Mouse (Mus musculus) kidney, adult 18-20 months (tissue): ENCODE results near the gene Cep350.

ENCODE experiments used
- DNase-seq: peaks from one replicate; pipeline ENCODE4 v3.0.0; 2021

Gene Cep350

GRCm38 (mm10) chr1:155973068-155973718, at the start of gene Cep350:
Gene Cep350, minus strand, starts transcription at chr1:155973255.
- peak; percentile 96 for DNase-seq

GRCm38 (mm10) chr1:156020402-156020801, 47.3 kb upstream of the Cep350 start:
- DNase-seq: no peak

GRCm38 (mm10) chr1:156019800-156020199, 46.7 kb upstream of the Cep350 start:
- DNase-seq: no peak

- no peak for DNase-seq
Measured at GRCm38 (mm10) chr1:156009003-156009402, 35.9 kb upstream of the Cep350 start.

GRCm38 (mm10) chr1:156005906-156006305, 32.9 kb upstream of the Cep350 start:
- no peak for DNase-seq

GRCm38 (mm10) chr1:156003201-156003935, 30.3 kb upstream of the Cep350 start:
- peak; percentile 65 for DNase-seq

- no peak for DNase-seq
Measured at GRCm38 (mm10) chr1:156002366-156002765, 29.3 kb upstream of the Cep350 start.

GRCm38 (mm10) chr1:155995612-155996011, 22.6 kb upstream of the Cep350 start:
- no peak for DNase-seq

- DNase-seq: no peak
Measured at GRCm38 (mm10) chr1:155994524-155994923, 21.5 kb upstream of the Cep350 start.

- DNase-seq: no peak
Measured at GRCm38 (mm10) chr1:155990391-155990790, 17.3 kb upstream of the Cep350 start.

GRCm38 (mm10) chr1:155989387-155989786, 16.3 kb upstream of the Cep350 start:
- no peak for DNase-seq

GRCm38 (mm10) chr1:155987625-155988024, 14.6 kb upstream of the Cep350 start:
- no peak for DNase-seq

GRCm38 (mm10) chr1:155974931-155975330, 1.9 kb upstream of the Cep350 start:
- DNase-seq: no peak

GRCm38 (mm10) chr1:155973719-155974379, 794 bp upstream of the Cep350 start:
- peak; percentile 37 for DNase-seq

- no peak for DNase-seq
Measured at GRCm38 (mm10) chr1:155972146-155973067, 648 bp downstream of the Cep350 start.

- DNase-seq: no peak
Measured at GRCm38 (mm10) chr1:155949170-155949569, 23.9 kb downstream of the Cep350 start.

- DNase-seq: no peak
Measured at GRCm38 (mm10) chr1:155944361-155944760, 28.7 kb downstream of the Cep350 start.

- no peak for DNase-seq
Measured at GRCm38 (mm10) chr1:155937416-155937815, 35.6 kb downstream of the Cep350 start.

- DNase-seq: no peak
Measured at GRCm38 (mm10) chr1:155934702-155935101, 38.4 kb downstream of the Cep350 start.

- no peak for DNase-seq
Measured at GRCm38 (mm10) chr1:155903561-155903960, 69.5 kb downstream of the Cep350 start.

GRCm38 (mm10) chr1:155901348-155901747, 71.7 kb downstream of the Cep350 start:
- DNase-seq: no peak

GRCm38 (mm10) chr1:155894382-155894781, 78.7 kb downstream of the Cep350 start:
- DNase-seq: no peak

GRCm38 (mm10) chr1:155886846-155887245, 86.2 kb downstream of the Cep350 start:
- no peak for DNase-seq
